Mouse (Mus musculus) heart, postnatal 0 days (tissue): ENCODE measurements around the gene Fry. TPM values are rescaled to one million over a fixed set of nuclear protein-coding genes. Genes with fewer than 3 reads are reported as not detected.

ENCODE experiments used
- ATAC-seq: fragments of 200-750 bp; cut with Nextera tagmentation; 2 replicates; pipeline ENCODE4 v1.8.0; 2017; ENCODE audit warnings: low read depth, moderate number of reproducible peaks, moderate library complexity; ENCODE audit not compliant: insufficient read depth
- DNase-seq: peaks from one replicate; pipeline ENCODE4 v3.0.0-alpha.2; 2016; ENCODE audit warnings: low spot score
- H3K27ac ChIP-seq: fragments of 300-500 bp; sonication (generic); 2 replicates; pipeline ENCODE4 v1.5.1; 2014; ENCODE audit warnings: low read depth, mild to moderate bottlenecking
- H3K27me3 ChIP-seq: fragments of 300-500 bp; sonication (generic); 2 replicates; pipeline ENCODE4 v1.6.1; 2014; ENCODE audit warnings: low read length, mixed read lengths; ENCODE audit not compliant: control insufficient read depth, insufficient read depth
- H3K36me3 ChIP-seq: fragments of 300-500 bp; sonication (generic); replicated peaks from 2 replicates; pipeline ENCODE4 v1.6.1; 2014; ENCODE audit warnings: low read length, mixed read lengths; ENCODE audit not compliant: control insufficient read depth, insufficient read depth
- H3K4me1 ChIP-seq: fragments of 300-500 bp; sonication (generic); 2 replicates; pipeline ENCODE4 v1.6.1; 2014; ENCODE audit warnings: antibody characterized with exemption; ENCODE audit not compliant: control insufficient read depth, insufficient read depth
- H3K4me2 ChIP-seq: fragments of 300-500 bp; sonication (generic); 2 replicates; pipeline ENCODE4 v1.6.1; 2014; ENCODE audit warnings: low read depth, mild to moderate bottlenecking, low read length, moderate library complexity
- H3K4me3 ChIP-seq: fragments of 300-500 bp; sonication (generic); 2 replicates; pipeline ENCODE4 v1.5.1; 2014; ENCODE audit warnings: low read depth, low read length
- H3K9ac ChIP-seq: fragments of 300-500 bp; sonication (generic); replicated peaks from 2 replicates; pipeline ENCODE4 v1.6.1; 2014; ENCODE audit warnings: low read depth, low read length, mixed read lengths
- H3K9me3 ChIP-seq: fragments of 300-500 bp; sonication (generic); replicated peaks from 2 replicates; pipeline ENCODE4 v1.6.1; 2016; ENCODE audit warnings: low read length; ENCODE audit not compliant: control insufficient read depth
- CTCF ChIP-seq: IDR thresholded peaks from 2 replicates; pipeline ENCODE4 v1.5.1; 2016; ENCODE audit warnings: antibody characterized with exemption, control low read depth, low read depth
- EP300 ChIP-seq: IDR thresholded peaks from 2 replicates; pipeline ENCODE4 v1.6.1; 2016; ENCODE audit warnings: antibody characterized with exemption, low read depth
- WGBS: fragments of 180-500 bp; shearing (Covaris S2); extraction: QIAGEN DNeasy Blood & Tissue Kit; methylation state at CpG from one replicate; pipeline ENCODE4 v1.1.7; 2014; 5-methylcytosine and 5-hydroxymethylcytosine counted together
- polyA plus RNA-seq: library from polyadenylated mRNA; unstranded; fragments of >200 nt; fragmentation: Nextera tagmentation; extraction: Ambion mirVana; gene quantifications from 2 replicates; pipeline ENCODE4 v1.2.1, GENCODE M21; 2015
- total RNA-seq: library from RNA; depleted of rRNA; stranded (reverse); fragments of >200 nt; gene quantifications from 2 replicates; pipeline ENCODE4 v1.2.3, GENCODE M21; 2014; ENCODE audit warnings: low replicate concordance

Gene Fry
- total and polyA plus RNA-seq, 2 experiments from 2014 or later: 31.8 to 124 TPM

DNA sequence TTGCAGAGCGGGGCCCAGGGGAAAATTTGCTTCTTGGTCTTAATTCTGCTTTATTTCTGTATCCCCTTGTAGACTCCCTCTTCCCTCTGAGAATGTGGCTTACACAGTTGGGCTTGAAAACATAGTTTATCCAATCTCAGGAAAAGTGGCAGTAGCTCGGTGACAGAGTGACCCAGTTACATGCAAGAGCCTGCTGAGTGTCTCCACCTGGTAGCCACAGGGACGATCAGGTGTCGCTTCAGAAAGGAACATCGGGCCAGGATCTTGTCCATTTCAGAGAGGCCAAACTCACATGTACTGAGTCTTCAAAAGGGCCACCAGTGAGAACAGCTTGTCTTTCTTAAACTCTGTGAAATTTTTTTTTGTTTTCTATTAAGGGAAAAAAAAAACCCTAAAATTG is 117.5 kb downstream of the Fry start:
- Histone ChIP-seq H3K9me3 (no peaks in the 10 kb centered on the region), H3K27ac (no peak overlapping the region), H3K4me2 (no peak overlapping the region), H3K9ac (no peak overlapping the region), H3K27me3 (no peaks in the 10 kb centered on the region), H3K4me3 (no peak overlapping the region), H3K36me3 (no peaks in the 10 kb centered on the region), H3K4me1 (no peaks in the 10 kb centered on the region)
- WGBS: 89% methylated on average over 5 of the region's 5 CpGs
- no peak for DNase-seq
- no peak for ATAC-seq
- TF ChIP-seq CTCF: no peak

DNA sequence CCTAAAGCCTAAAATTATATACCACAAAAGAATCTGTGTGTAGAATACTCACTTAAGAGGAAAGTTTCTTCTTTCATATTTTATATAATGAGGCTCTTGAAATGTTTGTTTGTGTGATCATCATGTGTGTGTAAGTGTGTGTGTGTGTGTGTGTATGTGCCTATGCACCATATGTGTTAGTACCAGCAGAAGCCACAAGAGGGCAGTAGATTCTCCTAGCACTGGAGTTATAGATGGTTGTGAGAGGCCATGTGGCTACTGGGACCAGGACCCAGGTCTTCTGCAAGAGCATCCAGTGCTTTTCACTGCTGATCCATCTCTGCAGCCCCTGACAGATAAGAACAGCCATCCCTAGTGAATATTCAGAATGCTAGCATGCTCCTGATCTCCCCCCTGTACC is 118.2 kb downstream of the Fry start:
- H3K4me3 ChIP-seq: no peak overlapping the region
- H3K4me2 ChIP-seq: no peak overlapping the region
- ATAC-seq (no peak), DNase-seq (no peak)
- no peaks in the 10 kb centered on the region for H3K4me1 ChIP-seq
- no peak overlapping the region for H3K27ac ChIP-seq
- H3K36me3 ChIP-seq: no peaks in the 10 kb centered on the region
- no peak for TF ChIP-seq EP300
- TF ChIP-seq CTCF: 0 out of 2 replicates have a peak, but pooled peaks have one; percentile 1
- H3K9ac ChIP-seq: no peak overlapping the region
- no peaks in the 10 kb centered on the region for H3K27me3 ChIP-seq
- H3K9me3 ChIP-seq: no peaks in the 10 kb centered on the region

DNA sequence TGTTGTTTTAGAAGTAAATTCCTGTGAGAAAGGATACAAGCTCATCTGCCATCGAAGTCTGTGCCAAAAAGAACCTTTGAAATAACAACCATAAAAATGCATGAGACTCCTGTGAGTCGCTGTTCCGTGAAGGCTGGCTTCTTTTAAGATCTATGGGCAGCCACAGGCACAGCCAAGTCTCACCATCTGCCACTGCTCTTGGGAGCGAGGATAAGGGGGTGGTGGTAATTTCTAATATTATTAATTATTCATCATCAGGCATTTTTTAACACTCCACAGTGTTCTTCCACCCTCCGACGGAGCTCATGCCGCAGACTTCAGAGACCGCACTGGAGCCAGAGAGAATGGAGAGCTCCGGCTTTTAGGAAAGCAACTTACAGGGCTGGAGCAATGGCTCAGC is 123.2 kb downstream of the Fry start:
- Histone ChIP-seq H3K4me2 (no peak overlapping the region), H3K4me1 (no peaks in the 10 kb centered on the region; the same call in 1 of the 2 replicates), H3K36me3 (no peaks in the 10 kb centered on the region), H3K9me3 (no peaks in the 10 kb centered on the region), H3K27ac (no peak overlapping the region), H3K9ac (no peak overlapping the region), H3K4me3 (no peak overlapping the region), H3K27me3 (no peaks in the 10 kb centered on the region)
- ATAC-seq: no peak
- DNase-seq: no peak
- WGBS: 94% methylated on average over 9 of the region's 9 CpGs
- TF ChIP-seq CTCF (no peak), EP300 (no peak)

DNA sequence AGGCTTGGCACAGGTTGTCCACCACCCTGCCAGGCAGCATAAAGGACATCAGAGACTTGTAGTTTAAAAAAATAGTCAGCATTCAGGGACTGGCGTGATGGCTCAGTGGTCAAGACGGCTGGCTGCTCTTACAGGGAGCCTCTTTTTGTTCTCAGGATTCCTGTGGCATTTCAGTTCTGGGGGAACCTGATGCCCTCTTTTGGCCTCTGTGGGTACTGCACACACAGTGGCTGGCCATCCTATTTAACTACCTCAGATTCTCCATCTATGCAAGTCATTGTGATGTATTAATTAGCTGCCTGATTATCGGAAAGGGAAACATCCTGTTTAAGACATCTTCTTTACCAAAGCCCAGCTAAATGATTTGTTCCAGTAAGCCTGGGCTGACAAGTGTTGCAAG is 128.3 kb downstream of the Fry start:
- Histone ChIP-seq H3K4me3 (no peak overlapping the region), H3K4me2 (no peak overlapping the region), H3K36me3 (no peaks in the 10 kb centered on the region), H3K9me3 (no peaks in the 10 kb centered on the region), H3K4me1 (no peaks in the 10 kb centered on the region; the same call in 1 of the 2 replicates), H3K27ac (no peak overlapping the region), H3K27me3 (no peaks in the 10 kb centered on the region), H3K9ac (no peak overlapping the region)
- TF ChIP-seq CTCF (peak; percentile 31; the same call in 1 of the 2 replicates), EP300 (no peak)
- WGBS: 92% methylated on average over 3 of the region's 3 CpGs
- DNase-seq: no peak
- ATAC-seq: no peak

DNA sequence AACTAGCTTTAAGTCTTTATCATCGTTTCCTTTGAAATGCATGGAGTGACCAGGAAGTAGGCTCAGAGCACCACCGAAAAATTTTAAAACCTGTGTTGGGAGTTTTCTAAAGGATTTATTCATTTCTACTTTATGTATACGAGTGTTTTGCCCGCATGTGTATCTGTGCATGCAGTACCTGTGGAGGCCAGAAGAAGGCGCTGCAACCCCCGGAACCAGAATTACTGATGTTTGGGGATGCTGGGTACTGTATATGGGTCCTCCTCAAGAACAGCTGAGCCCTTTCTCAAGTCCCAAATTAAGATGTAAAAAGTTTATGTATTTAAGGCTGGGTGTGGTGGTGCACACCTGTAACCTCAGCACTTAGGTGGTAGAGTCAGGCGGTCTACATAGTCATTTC is 139.3 kb downstream of the Fry start:
- 81% methylated on average over 7 of the region's 7 CpGs for WGBS
- Histone ChIP-seq H3K4me3 (no peak overlapping the region), H3K9me3 (no peaks in the 10 kb centered on the region), H3K27ac (no peak overlapping the region), H3K4me1 (peaks cover 24% of the 10 kb centered on the region), H3K27me3 (no peaks in the 10 kb centered on the region), H3K36me3 (no peaks in the 10 kb centered on the region), H3K9ac (no peak overlapping the region), H3K4me2 (no peak overlapping the region)
- ATAC-seq: no peak
- no peak for TF ChIP-seq EP300
- TF ChIP-seq CTCF: 0 out of 2 replicates have a peak, but pooled peaks have one; percentile 29
- DNase-seq: no peak
